Mouse (Mus musculus): ENCODE measurements around the gene Prkcsh. TPM values are rescaled to one million over a fixed set of nuclear protein-coding genes. Genes with fewer than 3 reads are reported as not detected.

Gene Prkcsh
- total RNA-seq, 4 experiments from 2014 or later = 89.5 to 94.0 (median 91.8) TPM

DNA sequence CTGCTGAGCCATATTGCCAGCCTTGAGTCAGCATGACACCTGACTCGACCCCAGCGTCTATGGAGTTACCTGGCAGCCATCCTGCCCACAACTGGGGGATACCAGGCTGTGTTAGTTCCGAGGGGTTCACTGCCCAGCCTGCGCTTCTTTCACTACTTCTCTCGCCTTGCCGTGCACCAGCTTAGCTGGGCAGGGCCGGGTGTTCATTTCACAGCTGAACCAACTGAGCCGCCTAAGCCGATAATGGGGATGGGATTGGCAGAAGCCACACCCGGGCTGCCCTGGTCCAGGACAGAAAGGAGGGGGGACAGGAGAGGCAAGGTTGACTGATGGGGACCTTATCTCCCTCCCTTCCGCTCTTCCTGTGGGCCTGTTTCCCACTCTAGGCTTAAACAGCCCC, 46.7 kb downstream of the Prkcsh start:
- DNase-seq (ENCODE audit: low spot score in 2 of 2) = no peak

- no peak for DNase-seq (ENCODE audit: low spot score in 2 of 2)
Measured at GRCm38 (mm10) chr9:22049721-22050270, 47.2 kb downstream of the Prkcsh start.

GRCm38 (mm10) chr9:22050351-22050889, 47.8 kb downstream of the Prkcsh start:
- DNase-seq (ENCODE audit: low spot score in 2 of 2) = peak; percentile 56 to 80

DNA sequence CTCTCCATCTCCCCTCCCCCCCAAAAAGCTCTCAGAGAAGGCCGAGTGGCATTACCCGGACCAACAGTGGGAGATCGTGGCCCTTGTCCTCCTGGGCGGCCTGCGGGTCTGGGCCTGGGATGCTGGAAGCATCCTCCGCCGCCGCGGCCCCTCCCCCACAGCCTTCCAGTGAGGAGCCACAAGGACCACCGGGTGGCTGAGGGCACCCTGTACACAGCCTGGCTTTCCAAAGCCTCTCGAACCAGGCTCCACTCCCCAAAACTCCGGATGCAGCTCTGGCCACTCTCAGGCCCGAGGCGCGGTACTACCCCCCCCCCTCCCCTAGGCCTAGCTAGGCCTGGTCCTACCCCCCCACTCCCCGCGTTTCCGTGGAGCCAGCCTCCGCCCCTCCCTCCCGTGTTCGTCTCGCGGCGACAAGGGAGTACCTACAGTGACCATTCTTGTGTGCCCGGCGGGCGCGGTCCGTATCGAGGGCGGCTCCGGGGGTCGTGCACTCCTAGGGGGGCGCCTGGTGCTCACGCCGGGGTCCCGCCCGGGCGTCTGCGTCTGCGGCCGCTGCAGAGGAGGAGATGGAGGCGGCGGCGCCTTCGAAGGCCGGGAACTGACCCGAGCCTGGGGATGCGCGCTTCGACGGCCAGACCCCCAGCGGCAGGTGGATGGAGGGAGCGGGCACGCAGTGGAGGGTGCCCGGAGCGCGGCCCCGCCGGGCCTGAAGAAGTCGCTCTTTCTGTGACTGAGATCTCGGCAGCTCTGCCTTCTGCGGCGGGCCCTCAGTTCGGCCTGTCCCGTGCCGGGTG, 48.8 kb downstream of the Prkcsh start:
- peak in 1 of 2 experiments; percentile 39 for DNase-seq (ENCODE audit: low spot score in 2 of 2)

DNA sequence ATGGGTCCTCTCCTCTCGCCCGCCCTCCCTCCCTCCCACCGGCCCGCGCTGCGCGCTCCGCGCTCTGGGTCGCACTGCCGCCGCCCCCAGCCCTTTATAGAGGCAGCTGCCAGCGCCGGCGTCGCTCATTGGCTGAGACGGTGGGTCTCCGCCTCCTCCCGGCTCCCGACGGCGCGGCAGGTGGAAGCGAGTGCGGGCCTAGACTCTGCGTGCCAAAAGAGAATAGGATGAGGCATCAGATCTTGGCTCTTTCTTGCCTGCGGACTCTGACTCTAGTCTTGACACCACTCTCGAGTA, 49.3 kb downstream of the Prkcsh start, which contains the start of gene Elavl3:
Gene Elavl3 (minus strand): TSS at position 66 of the 297 bp plus-strand sequence.
- DNase-seq (ENCODE audit: low spot score in 2 of 2) = peak; percentile 63 to 84

GRCm38 (mm10) chr9:22053657-22054056, 51.1 kb downstream of the Prkcsh start:
- DNase-seq (ENCODE audit: low spot score in 2 of 2) = no peak

DNA sequence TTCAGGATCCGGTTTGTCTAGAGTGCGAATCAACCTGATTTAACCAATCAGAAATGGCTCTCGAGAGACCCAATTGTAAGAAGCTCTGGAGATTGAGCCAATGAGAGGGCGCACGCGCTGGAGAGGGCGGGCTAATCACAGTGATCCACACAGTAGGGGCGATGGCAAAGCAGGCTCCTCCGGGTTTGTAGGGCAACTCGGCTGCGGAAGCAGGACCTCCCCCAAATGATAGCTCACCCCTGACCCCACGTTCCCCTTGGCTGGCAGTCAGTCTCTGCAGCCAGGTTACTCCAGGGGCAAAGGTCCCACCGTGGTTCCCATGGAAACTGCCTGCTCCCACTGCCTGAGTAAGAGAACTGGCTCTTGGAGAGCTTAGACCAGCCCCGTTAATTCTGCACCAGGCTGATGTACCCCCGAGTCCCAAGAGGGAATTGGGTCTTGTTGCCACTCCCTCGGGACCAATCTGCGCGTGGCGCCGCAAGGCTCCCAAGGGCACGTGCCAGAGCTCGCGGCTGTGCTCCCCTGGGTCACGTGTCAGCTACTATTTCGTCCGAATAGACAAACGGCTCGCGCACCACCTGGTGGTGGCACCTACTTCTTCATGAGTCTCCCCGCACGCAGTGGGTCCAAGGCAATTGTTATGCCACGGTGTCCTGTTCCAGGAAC, 51.9 kb downstream of the Prkcsh start:
- peak; percentile 74 to 83 for DNase-seq (ENCODE audit: low spot score in 2 of 2)

DNA sequence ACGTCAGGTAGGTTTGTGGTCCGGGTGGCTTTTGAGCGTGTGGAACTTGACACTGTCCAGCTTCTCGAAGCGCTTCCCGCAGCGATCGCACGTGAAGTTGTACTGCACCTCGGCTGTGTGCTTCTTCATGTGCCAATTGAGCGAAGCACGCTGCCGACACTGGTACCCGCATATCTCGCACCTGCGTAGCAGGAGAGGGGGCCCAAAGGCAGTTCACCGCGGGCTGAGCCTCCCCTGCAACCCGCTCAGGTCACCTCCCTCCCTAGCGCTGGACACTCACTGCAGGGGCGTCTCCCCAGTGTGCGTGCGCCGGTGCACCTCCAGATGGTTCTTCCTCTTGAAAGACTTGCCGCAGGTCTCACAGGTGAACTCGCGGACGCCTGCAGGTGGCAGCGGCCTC, 53.1 kb downstream of the Prkcsh start:
- no peak for DNase-seq (ENCODE audit: low spot score in 2 of 2)

DNA sequence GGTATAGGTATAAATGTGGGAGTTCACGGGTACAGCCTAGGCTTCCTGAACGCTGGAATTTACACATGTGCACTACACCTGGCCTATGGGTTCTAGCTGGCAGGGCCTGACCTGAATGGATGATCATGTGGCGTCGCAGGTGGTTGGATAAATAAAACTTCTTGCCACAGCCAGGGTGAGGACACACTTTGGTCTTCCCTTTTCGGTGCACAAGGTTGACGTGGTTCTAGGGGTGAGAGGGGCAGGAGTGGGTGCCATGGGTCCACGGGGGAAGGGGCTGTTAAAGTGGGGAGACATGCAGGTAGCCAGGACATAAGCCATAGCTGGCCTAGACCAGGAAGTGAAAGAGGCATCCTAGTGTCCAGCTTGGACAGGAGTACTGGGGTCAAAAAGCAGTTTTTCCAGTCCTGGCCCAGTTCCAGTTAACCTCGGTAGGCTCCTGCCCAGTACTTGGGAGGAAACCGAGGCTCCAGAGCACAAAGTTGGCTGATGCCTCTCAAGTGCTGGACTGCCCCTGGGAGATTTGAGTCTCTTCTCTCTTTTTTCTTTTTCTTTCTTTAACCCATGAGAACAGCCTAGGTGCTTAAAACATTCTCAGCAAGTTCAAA, 53.8 kb downstream of the Prkcsh start:
- DNase-seq (ENCODE audit: low spot score in 2 of 2) = no peak

GRCm38 (mm10) chr9:22057031-22057517, 54.5 kb downstream of the Prkcsh start:
- no peak for DNase-seq (ENCODE audit: low spot score in 2 of 2)

GRCm38 (mm10) chr9:22058011-22058424, 55.4 kb downstream of the Prkcsh start:
- peak in 1 of 2 experiments; percentile 47 for DNase-seq (ENCODE audit: low spot score in 2 of 2)

DNA sequence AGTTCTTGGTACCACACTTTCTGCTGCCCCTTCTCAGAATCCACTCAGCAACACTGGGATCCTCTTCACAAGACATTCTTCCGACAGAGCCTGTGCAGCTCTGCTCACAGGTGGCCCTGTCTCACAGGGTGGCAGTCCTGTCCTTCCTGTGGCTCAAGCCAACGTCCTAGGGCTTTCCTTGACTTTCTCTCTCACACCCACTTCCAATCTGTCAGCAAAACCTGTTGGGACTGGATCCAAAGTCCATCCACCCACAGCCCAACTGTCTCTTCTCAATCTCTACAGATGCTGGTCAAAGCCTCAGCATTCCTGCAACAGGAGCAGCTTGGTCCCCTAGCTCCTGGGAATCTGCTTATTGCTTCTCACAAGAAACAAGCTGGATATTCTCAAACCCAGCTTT, 58.7 kb downstream of the Prkcsh start:
- DNase-seq (ENCODE audit: low spot score in 2 of 2) = peak in 1 of 2 experiments; percentile 78

Other genes starting within 250 kb of the Prkcsh start
- gene Spc24, start 242.5 kb upstream of the Prkcsh start, total RNA-seq (2022) = 1 to 10 TPM; 2.0 to 2.5 (median 2.2) TPM
- 10 to 100 TPM in 1 of 4 experiments, 1 to 10 TPM in 3; 9.1 to 10.9 (median 9.6) TPM for gene Kank2, start 204.1 kb upstream of the Prkcsh start, total RNA-seq (2022)
- not detected for gene Angptl8, start 167.3 kb upstream of the Prkcsh start, total RNA-seq (2022)
- 10 to 100 TPM; 14.6 to 19.8 (median 16.8) TPM for gene Dock6, start 150.2 kb upstream of the Prkcsh start, total RNA-seq (2022)
- 10 to 100 TPM; 10.7 to 15.7 (median 13.5) TPM for gene Rab3d, start 84.6 kb upstream of the Prkcsh start, total RNA-seq (2022)
- 10 to 100 TPM; 12.9 to 19.5 (median 16.0) TPM for gene Ccdc159, start 75.3 kb upstream of the Prkcsh start, total RNA-seq (2022)
- 10 to 100 TPM; 36.3 to 42.6 (median 39.4) TPM for gene Tmem205, start 75.2 kb upstream of the Prkcsh start, total RNA-seq (2022)
- gene Plppr2, start 65.8 kb upstream of the Prkcsh start, total RNA-seq (2022) = 100 to 1,000 TPM; 133 to 152 (median 147) TPM
- 10 to 100 TPM; 13.2 to 15.0 (median 14.8) TPM for gene Swsap1, start 47.1 kb upstream of the Prkcsh start, total RNA-seq (2022)
- gene Epor, start 39.3 kb upstream of the Prkcsh start, total RNA-seq (2022) = 10 to 100 TPM; 12.9 to 15.3 (median 14.4) TPM
- gene Rgl3, start 13.4 kb upstream of the Prkcsh start, total RNA-seq (2022) = 1 to 10 TPM; 2.7 to 4.4 (median 3.2) TPM
- gene Ccdc151, start 172 bp upstream of the Prkcsh start, total RNA-seq (2022) = 1 to 10 TPM; 6.6 to 9.2 (median 6.7) TPM
- gene Elavl3, start 49.2 kb downstream of the Prkcsh start, total RNA-seq (2022) = 100 to 1,000 TPM; 132 to 153 (median 147) TPM
- not detected for gene Gm49318, start 68.5 kb downstream of the Prkcsh start, total RNA-seq (2022)
- gene Zfp653, start 68.6 kb downstream of the Prkcsh start, total RNA-seq (2022) = 10 to 100 TPM; 20.7 to 23.7 (median 21.9) TPM
- gene Ecsit, start 82.6 kb downstream of the Prkcsh start, total RNA-seq (2022) = 10 to 100 TPM; 45.4 to 50.8 (median 48.0) TPM
- gene Cnn1, start 96.4 kb downstream of the Prkcsh start, total RNA-seq (2022) = 1 to 10 TPM in 1 of 4 experiments, under 1 TPM in 3; 0.37 to 1.2 (median 0.59) TPM
- gene Elof1, start 114.4 kb downstream of the Prkcsh start, total RNA-seq (2022) = 10 to 100 TPM; 52.2 to 69.8 (median 66.6) TPM
- gene Acp5, start 132.9 kb downstream of the Prkcsh start, total RNA-seq (2022) = under 1 TPM in 3 of 4 experiments, not detected in 1; 0.32 to 0.42 (median 0.37) TPM
- gene Pigyl, start 154.0 kb downstream of the Prkcsh start, total RNA-seq (2022) = 10 to 100 TPM; 41.6 to 49.3 (median 46.1) TPM
- under 1 TPM in 1 of 4 experiments, not detected in 3; 0.35 TPM for gene Zfp872, start 185.3 kb downstream of the Prkcsh start, total RNA-seq (2022)
- 10 to 100 TPM; 17.9 to 26.0 (median 22.0) TPM for gene Zfp809, start 222.9 kb downstream of the Prkcsh start, total RNA-seq (2022)